Mouse (Mus musculus): Measurements from ENCODE around the gene Tas1r1. TPM values are rescaled to one million over a fixed set of nuclear protein-coding genes. Genes with fewer than 3 reads are reported as not detected.

Gene Tas1r1
- polyA plus RNA-seq, 1 experiment from 2014 or later, result 1.0 TPM

GRCm38 (mm10) chr4:152020024-152020423, 18.3 kb downstream of the Tas1r1 start:
- H3K36me3 ChIP-seq, result peaks cover 68% of the 10 kb centered on the region
- H3K4me1 ChIP-seq, result peaks cover 6% of the 10 kb centered on the region

GRCm38 (mm10) chr4:152019073-152019472, 19.3 kb downstream of the Tas1r1 start:
- peaks cover 59% of the 10 kb centered on the region for H3K36me3 ChIP-seq
- H3K9ac ChIP-seq, result no peak overlapping the region
- WGBS, result 93% methylated on average over 6 of the region's 6 CpGs

More at GRCm38 (mm10) chr4:152020024-152020423, 18.3 kb downstream of the Tas1r1 start:
- H3K9ac ChIP-seq, result no peak overlapping the region
- H3K4me2 ChIP-seq (replicated peaks), result no peak overlapping the region
- H3K27ac ChIP-seq, result no peak overlapping the region
- H3K4me3 ChIP-seq, result no peak overlapping the region
- no peaks in the 10 kb centered on the region for H3K27me3 ChIP-seq
- 95% methylated on average over 21 of the region's 21 CpGs for WGBS
- no peaks in the 10 kb centered on the region for H3K9me3 ChIP-seq (replicated peaks)
- no peak for ATAC-seq (ENCODE audit: low FRiP score)

GRCm38 (mm10) chr4:152013036-152013813, 25.1 kb downstream of the Tas1r1 start:
- no peak overlapping the region for H3K4me2 ChIP-seq (replicated peaks)
- H3K9me3 ChIP-seq (replicated peaks), result no peaks in the 10 kb centered on the region
- ATAC-seq (ENCODE audit: low FRiP score), result no peak
- H3K27ac ChIP-seq, result no peak overlapping the region
- H3K4me3 ChIP-seq, result no peak overlapping the region
- H3K9ac ChIP-seq, result no peak overlapping the region
- peaks cover 8% of the 10 kb centered on the region; the same call in 1 of the 2 replicates for H3K36me3 ChIP-seq
- 86% methylated on average over 12 of the region's 12 CpGs for WGBS
- H3K27me3 ChIP-seq, result peaks cover 31% of the 10 kb centered on the region
- H3K4me1 ChIP-seq, result peaks cover 24% of the 10 kb centered on the region

More at GRCm38 (mm10) chr4:152019073-152019472, 19.3 kb downstream of the Tas1r1 start:
- no peak for ATAC-seq (ENCODE audit: low FRiP score)
- no peak overlapping the region for H3K27ac ChIP-seq
- H3K27me3 ChIP-seq, result no peaks in the 10 kb centered on the region
- no peak overlapping the region for H3K4me3 ChIP-seq
- no peaks in the 10 kb centered on the region for H3K4me1 ChIP-seq
- H3K9me3 ChIP-seq (replicated peaks), result no peaks in the 10 kb centered on the region
- no peak overlapping the region for H3K4me2 ChIP-seq (replicated peaks)

- Histone ChIP-seq H3K4me1 (peaks cover 34% of the 10 kb centered on the region), H3K27ac (no peak overlapping the region), H3K36me3 (peaks cover 5% of the 10 kb centered on the region; the same call in 1 of the 2 replicates), H3K27me3 (peaks cover 42% of the 10 kb centered on the region), H3K4me2 (replicated peaks) (no peak overlapping the region), H3K4me3 (no peak overlapping the region), H3K9ac (no peak overlapping the region), H3K9me3 (replicated peaks) (no peaks in the 10 kb centered on the region)
- no peak for ATAC-seq (ENCODE audit: low FRiP score)
- WGBS, result 91% methylated on average over 16 of the region's 16 CpGs
These were observed 26.3 kb downstream of the Tas1r1 start for GRCm38 (mm10) chr4:152012109-152012508.

GRCm38 (mm10) chr4:152011171-152011760, 27.1 kb downstream of the Tas1r1 start:
- 0 out of 2 replicates have a peak, but pooled peaks cover 5% of the 10 kb centered on the region for H3K36me3 ChIP-seq
- H3K9me3 ChIP-seq (replicated peaks), result no peaks in the 10 kb centered on the region
- 76% methylated on average over 8 of the region's 8 CpGs for WGBS
- H3K4me1 ChIP-seq, result peaks cover 34% of the 10 kb centered on the region
- H3K4me3 ChIP-seq, result peak overlapping the region; percentile 70
- H3K27me3 ChIP-seq, result peaks cover 50% of the 10 kb centered on the region
- H3K9ac ChIP-seq, result no peak overlapping the region
- peak overlapping the region; percentile 100 for H3K4me2 ChIP-seq (replicated peaks)
- ATAC-seq (ENCODE audit: low FRiP score), result no peak
- H3K27ac ChIP-seq, result no peak overlapping the region

- H3K27me3 ChIP-seq, result peaks cover 50% of the 10 kb centered on the region
- 11% methylated on average over 13 of the region's 13 CpGs for WGBS
- ATAC-seq (ENCODE audit: low FRiP score), result no peak
- peak overlapping the region; percentile 100 for H3K4me2 ChIP-seq (replicated peaks)
- no peaks in the 10 kb centered on the region for H3K36me3 ChIP-seq
- peak overlapping the region; percentile 70 for H3K4me3 ChIP-seq
- no peaks in the 10 kb centered on the region for H3K9me3 ChIP-seq (replicated peaks)
- no peak overlapping the region for H3K27ac ChIP-seq
- H3K4me1 ChIP-seq, result peaks cover 34% of the 10 kb centered on the region
- peak overlapping the region; percentile 65; the same call in 1 of the 2 replicates for H3K9ac ChIP-seq
These were observed 27.6 kb downstream of the Tas1r1 start for GRCm38 (mm10) chr4:152010707-152011134.

- Histone ChIP-seq H3K4me3 (peak overlapping the region; percentile 70), H3K9me3 (replicated peaks) (no peaks in the 10 kb centered on the region), H3K4me2 (replicated peaks) (peak overlapping the region; percentile 100), H3K27ac (no peak overlapping the region), H3K4me1 (peaks cover 34% of the 10 kb centered on the region), H3K9ac (peak overlapping the region; percentile 65), H3K27me3 (peaks cover 50% of the 10 kb centered on the region), H3K36me3 (no peaks in the 10 kb centered on the region)
- 3% methylated on average over 10 of the region's 10 CpGs for WGBS
- 0 out of 2 replicates have a peak, but pooled peaks have one; percentile 4 for ATAC-seq (ENCODE audit: low FRiP score)
These were observed 28.2 kb downstream of the Tas1r1 start for GRCm38 (mm10) chr4:152010091-152010706.

GRCm38 (mm10) chr4:152009076-152010051, 29.0 kb downstream of the Tas1r1 start:
- under 1% methylated on average over 112 of the region's 115 CpGs for WGBS
- peak; percentile 72 for ATAC-seq (ENCODE audit: low FRiP score)
- H3K4me2 ChIP-seq (replicated peaks), result peak overlapping the region; percentile 100

GRCm38 (mm10) chr4:152008622-152009075, 29.7 kb downstream of the Tas1r1 start, which contains the start of gene Klhl21:
Gene Klhl21 (plus strand): TSS chr4:152008803.
- Histone ChIP-seq H3K27ac (peak within 1 kb of the TSS; percentile 31), H3K4me2 (replicated peaks) (peak within 1 kb of the TSS; percentile 100), H3K9ac (peak within 1 kb of the TSS; percentile 65), H3K9me3 (replicated peaks) (no peaks in the 10 kb centered on the region), H3K27me3 (peaks cover 50% of the 10 kb centered on the region), H3K36me3 (no peaks in the 10 kb centered on the region), H3K4me3 (peak within 1 kb of the TSS; percentile 70), H3K4me1 (peaks cover 34% of the 10 kb centered on the region)
- WGBS, result 1% methylated on average over 42 of the region's 45 CpGs
- ATAC-seq (ENCODE audit: low FRiP score), result peak; percentile 86

More at GRCm38 (mm10) chr4:152009076-152010051, 29.0 kb downstream of the Tas1r1 start:
- peak overlapping the region; percentile 65 for H3K9ac ChIP-seq
- no peaks in the 10 kb centered on the region for H3K36me3 ChIP-seq
- H3K27ac ChIP-seq, result peak overlapping the region; percentile 31
- H3K27me3 ChIP-seq, result peaks cover 50% of the 10 kb centered on the region
- peak overlapping the region; percentile 70 for H3K4me3 ChIP-seq
- peaks cover 34% of the 10 kb centered on the region for H3K4me1 ChIP-seq
- no peaks in the 10 kb centered on the region for H3K9me3 ChIP-seq (replicated peaks)

GRCm38 (mm10) chr4:152008148-152008500, 30.2 kb downstream of the Tas1r1 start:
- H3K9me3 ChIP-seq (replicated peaks), result no peaks in the 10 kb centered on the region
- H3K27ac ChIP-seq, result no peak overlapping the region
- WGBS, result under 1% methylated on average over 14 of the region's 14 CpGs
- 0 out of 2 replicates have a peak, but pooled peaks have one; percentile 2 for ATAC-seq (ENCODE audit: low FRiP score)
- peaks cover 34% of the 10 kb centered on the region for H3K4me1 ChIP-seq
- H3K4me2 ChIP-seq (replicated peaks), result peak overlapping the region; percentile 100
- H3K27me3 ChIP-seq, result peaks cover 50% of the 10 kb centered on the region
- H3K9ac ChIP-seq, result peak overlapping the region; percentile 65; the same call in 1 of the 2 replicates
- H3K4me3 ChIP-seq, result peak overlapping the region; percentile 70
- H3K36me3 ChIP-seq, result no peaks in the 10 kb centered on the region

Data from hindbrain, embryonic 12.5 days (tissue).